Mouse (Mus musculus): ENCODE data around the gene Slc12a4. TPM values are rescaled to one million over a fixed set of nuclear protein-coding genes. Genes with fewer than 3 reads are reported as not detected.
A peak's percentile ranks its signal among the peaks of the same experiment; 100 is the strongest.

Slc12a4 gene
- total and polyA plus RNA-seq, 3 experiments = 4.4 to 8.7 (median 6.6) TPM

- no peak for ATAC-seq (ENCODE audit: extremely low read depth, insufficient number of reproducible peaks, low FRiP score, poor library complexity, severe bottlenecking)
- peaks cover 48% of the 10 kb centered on the region for H3K4me1 ChIP-seq (ENCODE audit: insufficient read depth, low read depth, low read length)
These were observed 1.2 kb downstream of the Slc12a4 start for GRCm38 (mm10) chr8:105964506-105965265.

GRCm38 (mm10) chr8:105961536-105961935 is 4.4 kb downstream of the Slc12a4 start:
- Histone ChIP-seq H3K36me3 (replicated peaks) (peaks cover 73% of the 10 kb centered on the region), H3K9me3 (replicated peaks) (no peaks in the 10 kb centered on the region), H3K4me1 (ENCODE audit: insufficient read depth, low read depth, low read length) (peaks cover 40% of the 10 kb centered on the region), H3K27me3 (ENCODE audit: insufficient read depth, low read length) (no peaks in the 10 kb centered on the region), H3K4me3 (ENCODE audit: low read depth, low read length) (no peak overlapping the region)
- DNase-seq (ENCODE audit: low spot score) (no peak), ATAC-seq (ENCODE audit: extremely low read depth, insufficient number of reproducible peaks, low FRiP score, poor library complexity, severe bottlenecking) (no peak)
- TF ChIP-seq POLR2AphosphoS5 (IDR thresholded peaks at IDR 0.05; ENCODE audit: insufficient replicate concordance, low read depth, low read length) (no peak), CTCF (IDR thresholded peaks at IDR 0.05; ENCODE audit: low read depth, low read length) (no peak), TAL1 (conservative IDR thresholded peaks at IDR 0.05; ENCODE audit: low read depth, low read length) (no peak), GATA2 (IDR thresholded peaks at IDR 0.05; ENCODE audit: borderline replicate concordance, low read depth, low read length) (no peak), GATA1 (IDR thresholded peaks at IDR 0.05; ENCODE audit: borderline replicate concordance, low read length) (no peak)

More at GRCm38 (mm10) chr8:105964506-105965265, 1.2 kb downstream of the Slc12a4 start:
- TF ChIP-seq GATA2 (IDR thresholded peaks at IDR 0.05; ENCODE audit: borderline replicate concordance, low read depth, low read length) = no peak
- Histone ChIP-seq H3K4me3 (ENCODE audit: low read depth, low read length) (peak overlapping the region; percentile 96), H3K36me3 (replicated peaks) (peaks cover 44% of the 10 kb centered on the region), H3K9me3 (replicated peaks) (no peaks in the 10 kb centered on the region), H3K27me3 (ENCODE audit: insufficient read depth, low read length) (no peaks in the 10 kb centered on the region)
- no peak for DNase-seq (ENCODE audit: low spot score)

GRCm38 (mm10) chr8:105961101-105961500 is 4.8 kb downstream of the Slc12a4 start:
- Histone ChIP-seq H3K36me3 (replicated peaks) (peaks cover 77% of the 10 kb centered on the region), H3K9me3 (replicated peaks) (no peaks in the 10 kb centered on the region), H3K4me3 (ENCODE audit: low read depth, low read length) (no peak overlapping the region), H3K27me3 (ENCODE audit: insufficient read depth, low read length) (no peaks in the 10 kb centered on the region), H3K4me1 (ENCODE audit: insufficient read depth, low read depth, low read length) (peaks cover 36% of the 10 kb centered on the region)
- TF ChIP-seq TAL1 (conservative IDR thresholded peaks at IDR 0.05; ENCODE audit: low read depth, low read length) (no peak), GATA2 (IDR thresholded peaks at IDR 0.05; ENCODE audit: borderline replicate concordance, low read depth, low read length) (no peak), POLR2AphosphoS5 (IDR thresholded peaks at IDR 0.05; ENCODE audit: insufficient replicate concordance, low read depth, low read length) (no peak), GATA1 (IDR thresholded peaks at IDR 0.05; ENCODE audit: borderline replicate concordance, low read length) (no peak), CTCF (IDR thresholded peaks at IDR 0.05; ENCODE audit: low read depth, low read length) (no peak)
- ATAC-seq (ENCODE audit: extremely low read depth, insufficient number of reproducible peaks, low FRiP score, poor library complexity, severe bottlenecking) (no peak), DNase-seq (ENCODE audit: low spot score) (no peak)

- TF ChIP-seq CTCF (IDR thresholded peaks at IDR 0.05; ENCODE audit: low read depth, low read length) (no peak), GATA2 (IDR thresholded peaks at IDR 0.05; ENCODE audit: borderline replicate concordance, low read depth, low read length) (no peak), GATA1 (IDR thresholded peaks at IDR 0.05; ENCODE audit: borderline replicate concordance, low read length) (no peak), POLR2AphosphoS5 (IDR thresholded peaks at IDR 0.05; ENCODE audit: insufficient replicate concordance, low read depth, low read length) (no peak)
- Histone ChIP-seq H3K36me3 (replicated peaks) (peaks cover 86% of the 10 kb centered on the region), H3K4me1 (ENCODE audit: insufficient read depth, low read depth, low read length) (peaks cover 21% of the 10 kb centered on the region), H3K9me3 (replicated peaks) (no peaks in the 10 kb centered on the region), H3K27me3 (ENCODE audit: insufficient read depth, low read length) (no peaks in the 10 kb centered on the region), H3K4me3 (ENCODE audit: low read depth, low read length) (no peak overlapping the region)
- DNase-seq (ENCODE audit: low spot score) = no peak
- no peak for ATAC-seq (ENCODE audit: extremely low read depth, insufficient number of reproducible peaks, low FRiP score, poor library complexity, severe bottlenecking)
These were observed 6.5 kb downstream of the Slc12a4 start for GRCm38 (mm10) chr8:105959350-105959749.

GRCm38 (mm10) chr8:105957813-105958212 is 8.1 kb downstream of the Slc12a4 start:
- H3K9me3 ChIP-seq (replicated peaks) = no peaks in the 10 kb centered on the region
- H3K4me1 ChIP-seq (ENCODE audit: insufficient read depth, low read depth, low read length) = peaks cover 12% of the 10 kb centered on the region
- DNase-seq (ENCODE audit: low spot score) (no peak), ATAC-seq (ENCODE audit: extremely low read depth, insufficient number of reproducible peaks, low FRiP score, poor library complexity, severe bottlenecking) (no peak)
- H3K4me3 ChIP-seq (ENCODE audit: low read depth, low read length) = no peak overlapping the region
- H3K27me3 ChIP-seq (ENCODE audit: insufficient read depth, low read length) = no peaks in the 10 kb centered on the region
- TF ChIP-seq GATA1 (IDR thresholded peaks at IDR 0.05; ENCODE audit: borderline replicate concordance, low read length) (no peak), GATA2 (IDR thresholded peaks at IDR 0.05; ENCODE audit: borderline replicate concordance, low read depth, low read length) (no peak), TAL1 (conservative IDR thresholded peaks at IDR 0.05; ENCODE audit: low read depth, low read length) (no peak), CTCF (IDR thresholded peaks at IDR 0.05; ENCODE audit: low read depth, low read length) (no peak), POLR2AphosphoS5 (IDR thresholded peaks at IDR 0.05; ENCODE audit: insufficient replicate concordance, low read depth, low read length) (no peak)
- peaks cover 85% of the 10 kb centered on the region for H3K36me3 ChIP-seq (replicated peaks)

GRCm38 (mm10) chr8:105956556-105956955 is 9.3 kb downstream of the Slc12a4 start:
- ATAC-seq (ENCODE audit: extremely low read depth, insufficient number of reproducible peaks, low FRiP score, poor library complexity, severe bottlenecking) = no peak
- Histone ChIP-seq H3K9me3 (replicated peaks) (no peaks in the 10 kb centered on the region), H3K4me1 (ENCODE audit: insufficient read depth, low read depth, low read length) (peaks cover 5% of the 10 kb centered on the region), H3K4me3 (ENCODE audit: low read depth, low read length) (no peak overlapping the region), H3K36me3 (replicated peaks) (peaks cover 85% of the 10 kb centered on the region), H3K27me3 (ENCODE audit: insufficient read depth, low read length) (no peaks in the 10 kb centered on the region)
- no peak for DNase-seq (ENCODE audit: low spot score)
- TF ChIP-seq POLR2AphosphoS5 (IDR thresholded peaks at IDR 0.05; ENCODE audit: insufficient replicate concordance, low read depth, low read length) (no peak), GATA2 (IDR thresholded peaks at IDR 0.05; ENCODE audit: borderline replicate concordance, low read depth, low read length) (no peak), TAL1 (conservative IDR thresholded peaks at IDR 0.05; ENCODE audit: low read depth, low read length) (no peak), GATA1 (IDR thresholded peaks at IDR 0.05; ENCODE audit: borderline replicate concordance, low read length) (no peak), CTCF (IDR thresholded peaks at IDR 0.05; ENCODE audit: low read depth, low read length) (no peak)
